Mouse (Mus musculus) embryonic facial prominence, embryonic 11.5 days (tissue): Measurements from ENCODE around the gene Slc29a2. TPM values are rescaled to one million over a fixed set of nuclear protein-coding genes. Genes with fewer than 3 reads are reported as not detected.

Experiments used
- ATAC-seq: fragments of 200-750 bp; cut with Nextera tagmentation; replicated peaks from 2 replicates; pipeline ENCODE4 v1.8.0; 2017; ENCODE audit warnings: low read depth; ENCODE audit not compliant: insufficient number of reproducible peaks, low FRiP score, low TSS enrichment
- DNase-seq: peaks from one replicate; pipeline ENCODE4 v3.0.0-alpha.2; 2015; ENCODE audit warnings: low spot score
- H3K27ac ChIP-seq: fragments of 300-500 bp; sonication (generic); replicated peaks from 2 replicates; pipeline ENCODE4 v1.5.1; 2014; ENCODE audit warnings: mild to moderate bottlenecking, low read depth, low read length, control low read depth
- H3K27me3 ChIP-seq: fragments of 300-500 bp; sonication (generic); 2 replicates; pipeline ENCODE4 v1.6.1; 2014; ENCODE audit warnings: mild to moderate bottlenecking, low read length, moderate library complexity, mixed read lengths; ENCODE audit not compliant: control insufficient read depth, insufficient read depth
- H3K36me3 ChIP-seq: fragments of 300-500 bp; sonication (generic); replicated peaks from 2 replicates; pipeline ENCODE4 v1.6.1; 2014; ENCODE audit warnings: low read depth, mild to moderate bottlenecking, low read length, moderate library complexity, mixed read lengths; ENCODE audit not compliant: control insufficient read depth, insufficient read depth
- H3K4me1 ChIP-seq: fragments of 300-500 bp; sonication (generic); 2 replicates; pipeline ENCODE4 v1.6.1; 2014; ENCODE audit warnings: low read length, mixed read lengths; ENCODE audit not compliant: control insufficient read depth, insufficient read depth
- H3K4me2 ChIP-seq: fragments of 300-500 bp; sonication (generic); 2 replicates; pipeline ENCODE4 v1.6.1; 2014; ENCODE audit warnings: low read depth, mild to moderate bottlenecking, control low read depth, low read length, moderate library complexity
- H3K4me3 ChIP-seq: fragments of 300-500 bp; sonication (generic); 2 replicates; pipeline ENCODE4 v1.5.1; 2014; ENCODE audit warnings: low read depth, low read length, control low read depth
- H3K9ac ChIP-seq: fragments of 300-500 bp; sonication (generic); replicated peaks from 2 replicates; pipeline ENCODE4 v1.6.1; 2014; ENCODE audit warnings: mild to moderate bottlenecking, control low read depth, low read length
- H3K9me3 ChIP-seq: fragments of 300-500 bp; sonication (generic); replicated peaks from 2 replicates; pipeline ENCODE4 v1.6.1; 2016; ENCODE audit warnings: mild to moderate bottlenecking, low read length, inconsistent platforms, mixed read lengths; ENCODE audit not compliant: control insufficient read depth
- WGBS: fragments of 180-500 bp; shearing (Covaris S2); extraction: QIAGEN DNeasy Blood & Tissue Kit; methylation state at CpG from one replicate; pipeline ENCODE4 v1.1.7; 2014; 5-methylcytosine and 5-hydroxymethylcytosine counted together
- polyA plus RNA-seq: library from polyadenylated mRNA; unstranded; fragments of >200 nt; fragmentation: Nextera tagmentation; extraction: Ambion mirVana; gene quantifications from 2 replicates; pipeline ENCODE4 v1.2.1, GENCODE M21; 2014

Gene Slc29a2
- polyA plus RNA-seq, 1 experiment from 2014 or later = 4.4 TPM

- 23% methylated on average over 16 of the region's 16 CpGs for WGBS
- Histone ChIP-seq H3K9ac (no peak overlapping the region), H3K36me3 (no peaks in the 10 kb centered on the region), H3K4me1 (peaks cover 22% of the 10 kb centered on the region), H3K4me2 (no peak overlapping the region), H3K4me3 (no peak overlapping the region), H3K27ac (no peak overlapping the region; the same call in 1 of the 2 replicates), H3K27me3 (peaks cover 6% of the 10 kb centered on the region; the same call in 1 of the 2 replicates), H3K9me3 (no peaks in the 10 kb centered on the region)
- DNase-seq = no peak
- no peak for ATAC-seq
Observed at GRCm38 (mm10) chr19:5057876-5058775, 34.5 kb downstream of the Slc29a2 start.

DNA sequence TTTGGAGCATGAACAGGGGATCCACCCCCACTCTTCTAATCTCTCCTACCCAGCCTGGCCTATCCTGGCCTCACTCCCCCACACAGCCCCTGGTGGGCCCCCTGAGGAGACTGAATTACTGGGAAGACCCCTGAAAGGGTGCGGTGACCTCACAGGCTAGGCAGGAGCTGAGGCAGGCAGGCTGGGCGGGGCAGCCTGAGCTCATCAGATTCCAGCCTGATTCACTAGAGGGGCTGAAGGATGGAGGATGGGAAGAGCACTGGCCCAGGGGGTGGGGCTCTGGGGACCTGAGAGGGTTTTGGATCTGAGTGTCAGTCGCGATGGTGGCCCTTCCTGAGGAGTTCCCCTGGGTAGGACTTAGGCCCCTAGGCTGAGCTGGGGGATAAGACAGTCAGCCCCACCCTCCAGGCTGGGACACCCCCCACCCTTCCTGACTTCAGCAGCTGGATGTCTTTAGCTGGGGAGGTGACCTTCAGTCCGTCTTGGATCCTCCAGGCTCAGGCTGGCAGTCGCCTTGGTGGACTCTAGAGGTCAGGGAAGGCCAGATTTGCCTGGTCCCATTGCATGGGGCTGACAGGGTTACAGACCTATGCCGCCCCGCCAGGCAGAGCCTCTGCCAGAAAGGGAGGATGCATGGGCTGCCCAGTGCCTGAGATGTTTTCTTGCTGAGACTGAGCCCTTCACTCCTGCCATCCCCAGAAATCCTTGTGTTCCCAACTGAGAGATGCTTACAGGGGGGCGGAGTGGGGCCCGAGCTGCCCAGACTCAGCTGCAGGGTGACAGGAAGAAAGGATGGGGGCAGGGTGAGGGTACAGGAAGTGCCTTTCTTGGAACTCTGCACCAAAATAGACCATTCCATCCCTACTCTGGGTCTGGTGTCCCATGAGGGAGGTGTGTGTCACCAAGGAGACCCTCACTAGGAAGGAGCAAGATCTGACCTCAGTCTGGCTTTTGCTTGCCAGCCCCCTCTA is 35.4 kb downstream of the Slc29a2 start:
- DNase-seq (peak; percentile 49), ATAC-seq (peak; percentile 14)
- no peaks in the 10 kb centered on the region for H3K36me3 ChIP-seq
- H3K4me2 ChIP-seq = no peak overlapping the region
- no peaks in the 10 kb centered on the region for H3K9me3 ChIP-seq
- WGBS = 12% methylated on average over 10 of the region's 10 CpGs
- peaks cover 22% of the 10 kb centered on the region for H3K4me1 ChIP-seq
- no peak overlapping the region for H3K4me3 ChIP-seq
- peak overlapping the region; percentile 39; the same call in 1 of the 2 replicates for H3K27ac ChIP-seq
- H3K9ac ChIP-seq = peak overlapping the region; percentile 15; the same call in 1 of the 2 replicates
- H3K27me3 ChIP-seq = no peaks in the 10 kb centered on the region

DNA sequence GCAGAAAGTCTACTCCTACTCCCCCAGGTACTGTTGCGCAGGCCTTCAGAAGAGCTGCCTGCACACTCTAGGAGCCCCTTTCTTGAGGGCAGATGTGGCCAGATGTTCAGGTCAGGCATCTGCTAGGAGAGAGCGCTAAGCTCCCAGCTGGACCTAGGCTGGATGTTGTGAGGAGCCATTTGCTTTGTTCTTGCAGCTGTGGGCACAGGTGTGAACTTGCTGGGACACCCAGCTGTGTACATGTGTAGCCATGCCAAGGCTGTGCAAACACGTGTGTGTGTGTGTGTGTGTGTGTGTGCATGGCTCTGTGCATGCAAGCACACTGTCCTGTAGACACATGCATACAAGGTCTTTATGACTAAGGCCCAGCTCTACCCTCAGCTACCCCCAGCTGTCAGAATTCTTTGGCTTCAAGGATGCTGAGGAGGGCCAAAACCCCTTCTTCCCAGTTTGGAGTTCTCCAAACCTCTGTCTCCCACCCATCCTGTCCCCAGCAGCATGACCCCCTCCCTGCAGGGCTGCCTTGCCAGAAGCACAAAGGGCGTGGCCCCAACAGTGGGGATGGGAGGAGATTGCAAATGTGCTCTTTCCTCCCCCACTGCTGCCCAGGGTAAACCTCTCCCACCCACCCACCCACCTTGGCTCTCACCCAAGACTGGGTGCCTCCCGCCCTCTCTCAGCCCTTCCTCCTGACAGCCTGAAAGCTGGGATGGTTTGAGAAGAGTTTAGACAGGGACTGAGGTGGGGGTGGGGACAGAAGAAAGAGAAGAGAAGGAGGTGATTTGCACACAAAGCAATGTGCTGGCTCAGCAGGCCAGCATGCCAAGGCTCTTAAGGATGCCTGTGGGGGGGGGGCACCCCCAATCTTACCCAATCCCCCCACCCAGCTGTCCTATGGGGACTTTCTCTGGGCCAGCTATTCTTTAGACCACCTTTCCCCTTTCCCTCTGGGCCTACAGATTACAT is 37.0 kb downstream of the Slc29a2 start:
- H3K27ac ChIP-seq = 0 out of 2 replicates have a peak overlapping the region, but pooled peaks have one; percentile 16
- no peak overlapping the region for H3K9ac ChIP-seq
- WGBS = 45% methylated on average over 5 of the region's 5 CpGs
- H3K4me2 ChIP-seq = no peak overlapping the region
- H3K36me3 ChIP-seq = no peaks in the 10 kb centered on the region
- H3K9me3 ChIP-seq = no peaks in the 10 kb centered on the region
- no peaks in the 10 kb centered on the region for H3K27me3 ChIP-seq
- peaks cover 22% of the 10 kb centered on the region for H3K4me1 ChIP-seq
- no peak overlapping the region for H3K4me3 ChIP-seq
- DNase-seq (no peak), ATAC-seq (no peak)

DNA sequence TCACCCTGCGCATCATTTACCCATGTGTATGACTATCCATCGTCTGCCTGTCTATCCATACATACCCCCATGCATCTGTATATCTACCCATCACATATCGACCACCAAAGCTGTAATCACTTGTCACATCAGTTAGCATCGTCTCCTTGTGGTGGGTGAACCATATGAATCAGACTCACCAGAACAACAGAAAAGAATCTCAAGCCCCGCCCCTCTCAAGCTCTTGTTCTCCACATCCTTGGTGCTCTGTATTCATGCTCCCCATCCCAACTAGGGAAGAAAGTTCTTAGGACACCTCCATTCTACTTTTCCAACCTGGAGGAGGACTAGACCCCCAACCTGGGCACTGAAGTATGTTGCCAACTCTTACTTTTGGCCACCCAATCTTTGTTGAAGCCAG is 38.4 kb downstream of the Slc29a2 start:
- ATAC-seq = no peak
- H3K9me3 ChIP-seq = no peaks in the 10 kb centered on the region
- 87% methylated on average over 5 of the region's 5 CpGs for WGBS
- DNase-seq = no peak
- no peak overlapping the region for H3K4me3 ChIP-seq
- H3K4me2 ChIP-seq = no peak overlapping the region
- H3K27me3 ChIP-seq = no peaks in the 10 kb centered on the region
- H3K4me1 ChIP-seq = peaks cover 22% of the 10 kb centered on the region
- no peak overlapping the region for H3K27ac ChIP-seq
- H3K9ac ChIP-seq = no peak overlapping the region
- no peaks in the 10 kb centered on the region for H3K36me3 ChIP-seq

DNA sequence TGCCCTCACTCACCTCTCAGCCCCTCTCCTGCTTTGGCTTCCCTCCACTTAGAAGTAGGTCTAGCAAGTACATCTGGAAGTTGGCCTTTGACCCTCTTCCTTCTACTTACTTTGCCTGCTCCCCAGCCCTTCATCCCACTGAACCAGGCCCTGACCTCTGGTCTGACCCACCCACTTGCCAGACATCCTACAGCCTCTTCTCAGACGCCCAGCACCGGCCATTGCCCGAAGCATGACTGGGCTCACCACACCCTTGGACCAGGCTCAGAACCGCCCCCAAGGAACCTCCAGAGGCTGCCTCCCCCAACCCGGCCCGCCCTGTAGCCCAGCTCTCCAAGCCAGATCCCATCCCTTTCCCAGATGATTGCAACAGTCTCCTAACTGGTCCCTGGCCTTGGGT is 38.8 kb downstream of the Slc29a2 start:
- DNase-seq (no peak), ATAC-seq (no peak)
- Histone ChIP-seq H3K4me1 (peaks cover 22% of the 10 kb centered on the region), H3K27ac (no peak overlapping the region), H3K36me3 (no peaks in the 10 kb centered on the region), H3K27me3 (no peaks in the 10 kb centered on the region), H3K9ac (no peak overlapping the region), H3K4me3 (no peak overlapping the region), H3K9me3 (no peaks in the 10 kb centered on the region), H3K4me2 (no peak overlapping the region)
- WGBS = 47% methylated on average over 6 of the region's 6 CpGs

- H3K4me2 ChIP-seq = no peak overlapping the region
- no peak for DNase-seq
- H3K9ac ChIP-seq = no peak overlapping the region
- peaks cover 16% of the 10 kb centered on the region for H3K4me1 ChIP-seq
- ATAC-seq = no peak
- no peaks in the 10 kb centered on the region for H3K9me3 ChIP-seq
- H3K4me3 ChIP-seq = no peak overlapping the region
- H3K27me3 ChIP-seq = peaks cover 3% of the 10 kb centered on the region
- H3K27ac ChIP-seq = no peak overlapping the region
- no peaks in the 10 kb centered on the region for H3K36me3 ChIP-seq
- 73% methylated on average over 7 of the region's 7 CpGs for WGBS
Observed at GRCm38 (mm10) chr19:5065104-5065503, 41.4 kb downstream of the Slc29a2 start.

DNA sequence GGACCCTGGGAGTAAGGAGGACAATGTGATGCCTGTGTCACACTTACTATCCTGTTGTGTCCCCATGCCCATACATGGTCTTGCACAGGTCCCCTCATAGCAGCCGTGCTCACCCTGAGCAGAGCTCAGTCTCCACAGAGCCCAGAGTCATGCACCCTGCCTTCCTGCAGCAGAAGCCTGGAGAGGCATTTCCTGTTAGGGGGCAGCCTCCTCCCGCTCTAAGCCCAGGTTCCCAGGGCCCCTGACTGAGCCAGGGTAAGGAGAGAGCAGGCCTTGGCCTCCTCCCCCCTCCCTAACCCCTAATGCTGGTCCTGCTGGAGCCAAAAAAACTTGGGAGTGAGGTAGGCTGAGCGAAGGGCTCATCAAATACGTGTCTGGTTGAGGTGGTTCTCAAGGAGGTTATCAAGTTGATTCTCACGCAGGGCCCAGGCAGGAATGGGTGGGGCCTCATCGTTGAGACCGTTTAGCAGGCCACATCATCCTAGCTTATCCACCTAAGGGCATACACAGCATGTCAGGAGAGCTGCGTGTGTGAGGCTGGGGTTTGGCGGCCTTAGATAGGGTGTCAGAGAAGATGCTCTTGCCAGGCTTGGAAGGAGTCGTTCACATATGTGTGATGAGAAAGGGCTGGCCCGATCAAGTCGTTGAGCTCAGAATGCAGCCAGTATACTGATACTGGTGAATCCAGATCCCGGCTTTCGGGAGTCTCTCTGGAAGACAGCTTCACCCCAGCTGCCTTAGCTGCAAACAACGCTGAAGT is 43.6 kb downstream of the Slc29a2 start:
- H3K4me2 ChIP-seq = peak overlapping the region; percentile 97
- H3K36me3 ChIP-seq = no peaks in the 10 kb centered on the region
- ATAC-seq (no peak), DNase-seq (no peak)
- WGBS = 5% methylated on average over 15 of the region's 15 CpGs
- H3K9ac ChIP-seq = peak overlapping the region; percentile 73
- peaks cover 20% of the 10 kb centered on the region for H3K4me1 ChIP-seq
- H3K4me3 ChIP-seq = peak overlapping the region; percentile 60
- no peaks in the 10 kb centered on the region for H3K9me3 ChIP-seq
- H3K27me3 ChIP-seq = peaks cover 3% of the 10 kb centered on the region
- H3K27ac ChIP-seq = peak overlapping the region; percentile 75
